Mouse (Mus musculus): ENCODE data around the gene Hmcn1.

Hmcn1 gene

GRCm38 (mm10) chr1:150783070-150783842 lies 210.0 kb downstream of the Hmcn1 start:
- DNase-seq (ENCODE audit: low spot score), result no peak

- DNase-seq (ENCODE audit: low spot score), result no peak
Measured at GRCm38 (mm10) chr1:150779902-150780301, 213.3 kb downstream of the Hmcn1 start.

GRCm38 (mm10) chr1:150776741-150777140 lies 216.5 kb downstream of the Hmcn1 start:
- no peak for DNase-seq (ENCODE audit: low spot score)

- no peak for DNase-seq (ENCODE audit: low spot score)
Measured at GRCm38 (mm10) chr1:150775742-150776141, 217.5 kb downstream of the Hmcn1 start.

- no peak for DNase-seq (ENCODE audit: low spot score)
Measured at GRCm38 (mm10) chr1:150772958-150773357, 220.3 kb downstream of the Hmcn1 start.

GRCm38 (mm10) chr1:150770948-150771521 lies 222.2 kb downstream of the Hmcn1 start:
- no peak for DNase-seq (ENCODE audit: low spot score)

GRCm38 (mm10) chr1:150769836-150770235 lies 223.4 kb downstream of the Hmcn1 start:
- no peak for DNase-seq (ENCODE audit: low spot score)

GRCm38 (mm10) chr1:150761678-150762077 lies 231.6 kb downstream of the Hmcn1 start:
- no peak for DNase-seq (ENCODE audit: low spot score)

GRCm38 (mm10) chr1:150760801-150761331 lies 232.4 kb downstream of the Hmcn1 start:
- no peak for DNase-seq (ENCODE audit: low spot score)

- DNase-seq (ENCODE audit: low spot score), result no peak
Measured at GRCm38 (mm10) chr1:150759476-150760079, 233.7 kb downstream of the Hmcn1 start.

GRCm38 (mm10) chr1:150753920-150754319 lies 239.3 kb downstream of the Hmcn1 start:
- no peak for DNase-seq (ENCODE audit: low spot score)

- no peak for DNase-seq (ENCODE audit: low spot score)
Measured at GRCm38 (mm10) chr1:150748783-150749182, 244.5 kb downstream of the Hmcn1 start.

GRCm38 (mm10) chr1:150747771-150748170 lies 245.5 kb downstream of the Hmcn1 start:
- no peak for DNase-seq (ENCODE audit: low spot score)

- DNase-seq (ENCODE audit: low spot score), result no peak
Measured at GRCm38 (mm10) chr1:150743097-150743843, 250.0 kb downstream of the Hmcn1 start.

GRCm38 (mm10) chr1:150742376-150743087 lies 250.7 kb downstream of the Hmcn1 start:
- DNase-seq (ENCODE audit: low spot score), result no peak

- DNase-seq (ENCODE audit: low spot score), result no peak
Measured at GRCm38 (mm10) chr1:150711438-150711837, 281.8 kb downstream of the Hmcn1 start.

- DNase-seq (ENCODE audit: low spot score), result no peak
Measured at GRCm38 (mm10) chr1:150706502-150706901, 286.7 kb downstream of the Hmcn1 start.

- DNase-seq (ENCODE audit: low spot score), result no peak
Measured at GRCm38 (mm10) chr1:150697749-150698148, 295.5 kb downstream of the Hmcn1 start.

- no peak for DNase-seq (ENCODE audit: low spot score)
Measured at GRCm38 (mm10) chr1:150682044-150682443, 311.2 kb downstream of the Hmcn1 start.

- DNase-seq (ENCODE audit: low spot score), result no peak
Measured at GRCm38 (mm10) chr1:150681433-150681832, 311.8 kb downstream of the Hmcn1 start.

- DNase-seq (ENCODE audit: low spot score), result no peak
Measured at GRCm38 (mm10) chr1:150681006-150681405, 312.2 kb downstream of the Hmcn1 start.

- no peak for DNase-seq (ENCODE audit: low spot score)
Measured at GRCm38 (mm10) chr1:150680345-150680744, 312.9 kb downstream of the Hmcn1 start.

Measured in spleen, adult 12 weeks (tissue).